Mouse (Mus musculus): ENCODE measurements around the gene Ccdc39. TPM values are rescaled to one million over a fixed set of nuclear protein-coding genes. Genes with fewer than 3 reads are reported as not detected.

Gene Ccdc39
- polyA plus RNA-seq, 1 experiment, result 0.20 TPM

DNA sequence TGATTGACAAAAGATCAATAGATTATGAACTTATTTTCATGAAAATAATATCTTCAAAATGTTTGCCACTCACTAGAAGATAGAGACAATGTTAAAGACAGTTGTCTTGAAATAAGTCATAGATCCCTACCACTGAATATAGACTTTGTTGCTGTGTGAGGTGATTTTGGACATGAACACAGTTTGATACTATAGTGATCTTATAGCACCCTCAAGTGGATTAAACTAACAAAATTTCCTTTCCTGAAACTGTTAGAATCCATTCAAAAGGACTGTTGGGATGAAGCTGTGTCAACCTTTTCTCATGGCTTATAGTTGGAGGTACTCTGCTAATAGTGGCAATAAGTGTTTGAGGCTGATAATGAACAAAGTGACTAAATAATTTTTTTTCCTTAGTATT is 53.1 kb downstream of the Ccdc39 start:
- H3ac ChIP-seq (ENCODE audit: control insufficient read depth, insufficient read length), result no peak overlapping the region
- no peaks in the 10 kb centered on the region for H3K79me2 ChIP-seq (ENCODE audit: control insufficient read depth, insufficient read depth)
- no peak for TF ChIP-seq TCF3 (IDR thresholded peaks at IDR 0.05; ENCODE audit: insufficient read length, low read depth)
- no peak for TF ChIP-seq MYOG (IDR thresholded peaks at IDR 0.05; ENCODE audit: control insufficient read depth in 1 of 3, insufficient read depth in 1 of 3, insufficient read length in 2 of 3, low read depth in 2 of 3)
- no peak for TF ChIP-seq POLR2A (IDR thresholded peaks at IDR 0.05; ENCODE audit: insufficient read length, low read depth)
- TF ChIP-seq MAX (IDR thresholded peaks at IDR 0.05; ENCODE audit: low read depth), result no peak
- no peak for TF ChIP-seq TCF12 (IDR thresholded peaks at IDR 0.05; ENCODE audit: insufficient read depth, poor library complexity, severe bottlenecking)
- no peak for TF ChIP-seq POLR2AphosphoS2 (IDR thresholded peaks at IDR 0.05; ENCODE audit: insufficient read length, low read depth)
- TF ChIP-seq REST (IDR thresholded peaks at IDR 0.05; ENCODE audit: insufficient read depth, insufficient read length), result no peak
- no peak for TF ChIP-seq SRF (IDR thresholded peaks at IDR 0.05; ENCODE audit: control insufficient read depth, insufficient read length, low read depth)
- no peak for TF ChIP-seq MYOD1 (IDR thresholded peaks at IDR 0.05; ENCODE audit: control insufficient read depth in 1 of 3, insufficient read length in 2 of 3, low read depth in 2 of 3)
- TF ChIP-seq CEBPB (IDR thresholded peaks at IDR 0.05; ENCODE audit: insufficient read depth, poor library complexity, severe bottlenecking), result no peak
- no peak for TF ChIP-seq E2F4 (IDR thresholded peaks at IDR 0.05; ENCODE audit: insufficient read depth)
- TF ChIP-seq USF1 (IDR thresholded peaks at IDR 0.05; ENCODE audit: low read depth), result no peak
- H3K36me3 ChIP-seq (ENCODE audit: control insufficient read depth, insufficient read depth), result no peaks in the 10 kb centered on the region
- H3K4me2 ChIP-seq (ENCODE audit: low read depth), result no peak overlapping the region
- H3K27me3 ChIP-seq (ENCODE audit: control insufficient read depth, insufficient read depth, insufficient read length), result no peaks in the 10 kb centered on the region
- no peak overlapping the region for H3K4me3 ChIP-seq

Other genes with a start within 250 kb of the Ccdc39 start
- gene Ttc14, start 44.5 kb downstream of the Ccdc39 start, polyA plus RNA-seq (2012; fragmentation: generic; extraction: Trizol), result 3.2 TPM
- gene Fxr1, start 175.6 kb upstream of the Ccdc39 start, polyA plus RNA-seq (2012; fragmentation: generic; extraction: Trizol), result 63.2 TPM
- gene Dnajc19, start 237.0 kb upstream of the Ccdc39 start, polyA plus RNA-seq (2012; fragmentation: generic; extraction: Trizol), result 47.7 TPM